In the genomic region with DNA sequence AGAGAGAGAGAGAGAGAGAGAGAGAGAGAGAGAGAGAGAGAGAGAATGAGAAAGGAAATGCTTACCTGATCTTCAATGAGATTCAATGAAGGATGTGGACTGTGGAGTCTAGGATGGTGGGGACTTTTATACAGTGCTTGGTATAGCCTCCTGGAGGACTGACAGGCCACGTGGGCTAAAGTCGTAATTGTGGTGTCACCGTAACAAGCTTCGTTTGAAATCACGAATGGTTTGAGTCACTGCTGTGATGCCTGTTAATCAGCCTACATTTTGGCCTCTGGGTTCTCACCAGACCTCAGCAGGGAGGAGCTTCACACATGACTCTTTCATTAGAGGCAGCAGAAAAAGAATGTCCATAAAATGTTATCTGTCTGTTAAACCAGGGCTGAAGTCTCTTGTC, we compare ENCODE assay signal across 45 mouse cellular contexts. TPM values are rescaled to one million over a fixed set of nuclear protein-coding genes. Genes with fewer than 3 reads are reported as not detected.
"Had no signal": no experiment of that assay in that cellular context is flagged by ENCODE, and none has a peak within 500 bp of the region (broad histone marks: within the 10 kb centered on the region; RNA-seq: fewer than 3 reads in every experiment).

Gene Prr9, minus strand, starts transcription at position 101 of the 400 bp plus-strand sequence.

- H3K27me3 ChIP-seq: limb, embryonic 12.5 days; limb, embryonic 13.5 days; liver, embryonic 12.5 days; liver, embryonic 13.5 days; liver, embryonic 15.5 days; lung, embryonic 15.5 days; megakaryocyte, embryonic 14.5 days; midbrain, embryonic 12.5 days; midbrain, embryonic 13.5 days; midbrain, embryonic 15.5 days; neural tube, embryonic 12.5 days had no signal

- H3K4me3 ChIP-seq: limb, embryonic 12.5 days; limb, embryonic 13.5 days; liver, embryonic 12.5 days; liver, embryonic 13.5 days; liver, embryonic 15.5 days; lung, embryonic 15.5 days; megakaryocyte, embryonic 14.5 days; midbrain, embryonic 10.5 days; midbrain, embryonic 12.5 days; midbrain, embryonic 13.5 days; midbrain, embryonic 15.5 days; myocyte; neural tube, embryonic 12.5 days had no signal

- H3K27ac ChIP-seq: limb, embryonic 12.5 days; limb, embryonic 13.5 days; liver, embryonic 12.5 days; liver, embryonic 13.5 days; liver, embryonic 14.5 days; liver, embryonic 15.5 days; lung, embryonic 15.5 days; macrophage; midbrain, embryonic 10.5 days; midbrain, embryonic 12.5 days; midbrain, embryonic 13.5 days; midbrain, embryonic 15.5 days; neural tube, embryonic 12.5 days had no signal

- H3K36me3 ChIP-seq: limb, embryonic 12.5 days; limb, embryonic 13.5 days; liver, embryonic 12.5 days; liver, embryonic 13.5 days; liver, embryonic 15.5 days; lung, embryonic 15.5 days; midbrain, embryonic 10.5 days; midbrain, embryonic 12.5 days; midbrain, embryonic 13.5 days; midbrain, embryonic 15.5 days; neural tube, embryonic 12.5 days had no signal

- H3K9ac ChIP-seq: limb, embryonic 12.5 days; limb, embryonic 13.5 days; liver, embryonic 12.5 days; liver, embryonic 13.5 days; liver, embryonic 14.5 days; liver, embryonic 15.5 days; liver, postnatal 0 days; lung, embryonic 14.5 days; lung, embryonic 15.5 days; midbrain, embryonic 12.5 days; midbrain, embryonic 13.5 days; midbrain, embryonic 15.5 days; neural tube, embryonic 12.5 days had no signal

- DNase-seq: left cerebral cortex, postnatal 4 days; liver; liver, embryonic 13.5 days; liver, postnatal 0 days; lung, adult 18-20 months; lung, adult 2 months; lung, embryonic 14.5 days; lung, postnatal 10 days; lung, postnatal 14 days; lung, postnatal 36 days; lung, postnatal 4 days; midbrain, embryonic 14.5 days had no signal

- H3K4me1 ChIP-seq: limb, embryonic 12.5 days; limb, embryonic 13.5 days; liver, embryonic 12.5 days; liver, embryonic 13.5 days; liver, embryonic 15.5 days; lung, embryonic 15.5 days; megakaryocyte, embryonic 14.5 days; midbrain, embryonic 10.5 days; midbrain, embryonic 12.5 days; midbrain, embryonic 13.5 days; midbrain, embryonic 15.5 days; neural tube, embryonic 12.5 days had no signal

- ATAC-seq: liver, embryonic 12.5 days; liver, postnatal 0 days; lung, postnatal 0 days; midbrain, embryonic 13.5 days; midbrain, embryonic 15.5 days; midbrain, embryonic 16.5 days had no signal

- H3K4me2 ChIP-seq: limb, embryonic 12.5 days; limb, embryonic 13.5 days; liver, embryonic 11.5 days; liver, embryonic 12.5 days; liver, embryonic 13.5 days; liver, embryonic 15.5 days; lung, embryonic 14.5 days; lung, embryonic 15.5 days; midbrain, embryonic 11.5 days; midbrain, embryonic 12.5 days; midbrain, embryonic 13.5 days; midbrain, embryonic 15.5 days; neural tube, embryonic 12.5 days had no signal

- H3K9me3 ChIP-seq: limb, embryonic 12.5 days; limb, embryonic 13.5 days; liver, embryonic 12.5 days; liver, embryonic 13.5 days; liver, embryonic 15.5 days; lung, embryonic 15.5 days; midbrain, embryonic 10.5 days; midbrain, embryonic 12.5 days; midbrain, embryonic 13.5 days; midbrain, embryonic 15.5 days; neural tube, embryonic 12.5 days had no signal

RNA-seq across cellular contexts. Expression of gene Prr9, which starts in this region (rescaled TPM):
- total RNA-seq: left cerebral cortex, adult 8-10 months; left cerebral cortex, postnatal 10 days; left cerebral cortex, postnatal 14 days; left cerebral cortex, postnatal 25 days; left cerebral cortex, postnatal 36 days; left cerebral cortex, postnatal 4 days; liver, adult 2 months; megakaryocyte progenitor cell, adult 5-6 weeks; megakaryocyte, adult 5-6 weeks; megakaryocyte-erythroid progenitor cell, adult 5-6 weeks; monocyte, adult 5-6 weeks had no signal
- polyA plus RNA-seq: limb, embryonic 11.5 days; limb, embryonic 12.5 days; limb, embryonic 13.5 days; liver, adult 2 months; liver, embryonic 11.5 days; liver, embryonic 12.5 days; liver, embryonic 13.5 days; liver, embryonic 14.5 days; liver, embryonic 15.5 days; liver, embryonic 16.5 days; liver, postnatal 0 days; lung, adult 2 months; lung, embryonic 14.5 days; lung, embryonic 15.5 days; lung, embryonic 16.5 days; lung, postnatal 0 days; macrophage; midbrain, embryonic 10.5 days; midbrain, embryonic 11.5 days; midbrain, embryonic 12.5 days; midbrain, embryonic 13.5 days; midbrain, embryonic 14.5 days; midbrain, embryonic 15.5 days; midbrain, embryonic 16.5 days; midbrain, postnatal 0 days; neural tube, embryonic 11.5 days; neural tube, embryonic 12.5 days had no signal
